Mouse (Mus musculus) C2C12 (cell line): ENCODE data around the gene Luc7l2. TPM values are rescaled to one million over a fixed set of nuclear protein-coding genes. Genes with fewer than 3 reads are reported as not detected.

Experiments used
- H3K27me3 ChIP-seq: one replicate; pipeline ENCODE4 v1.6.1; 2011; ENCODE audit not compliant: control insufficient read depth, insufficient read depth, insufficient read length
- H3K36me3 ChIP-seq: one replicate; pipeline ENCODE4 v1.6.1; 2011; ENCODE audit not compliant: control insufficient read depth, insufficient read depth
- H3K4me3 ChIP-seq: one replicate; pipeline ENCODE4 v1.5.1; 2011; ENCODE audit warnings: mild to moderate bottlenecking, control low read depth; ENCODE audit not compliant: poor library complexity, insufficient read depth, severe bottlenecking
- H3K79me2 ChIP-seq: one replicate; pipeline ENCODE4 v1.6.1; 2011; ENCODE audit not compliant: control insufficient read depth, insufficient read depth
- H3K79me3 ChIP-seq: one replicate; pipeline ENCODE4 v1.6.1; 2011; ENCODE audit warnings: low read depth, control low read depth
- H3ac ChIP-seq: one replicate; pipeline ENCODE3; 2011; ENCODE audit warnings: low read depth; ENCODE audit not compliant: control insufficient read depth, insufficient read length
- CEBPB ChIP-seq: IDR thresholded peaks from one replicate; pipeline ENCODE4 v1.6.1; 2011; ENCODE audit warnings: low read depth, mild to moderate bottlenecking, control low read depth, moderate library complexity
- CTCF ChIP-seq: IDR thresholded peaks from one replicate; pipeline ENCODE4 v1.5.1; 2011; ENCODE audit not compliant: control insufficient read depth, insufficient read depth, insufficient read length
- FOSL1 ChIP-seq: IDR thresholded peaks from one replicate; pipeline ENCODE4 v1.8.0; 2011; ENCODE audit warnings: mild to moderate bottlenecking, low read length; ENCODE audit not compliant: poor library complexity, insufficient read depth, severe bottlenecking
- MAX ChIP-seq: IDR thresholded peaks from one replicate; pipeline ENCODE4 v1.6.1; 2011; ENCODE audit warnings: mild to moderate bottlenecking, control low read depth
- MYOD1 ChIP-seq: IDR thresholded peaks from one replicate; pipeline ENCODE4 v1.6.1; 2011; ENCODE audit warnings: low read depth; ENCODE audit not compliant: control insufficient read depth, insufficient read length
- MYOG ChIP-seq: IDR thresholded peaks from one replicate; pipeline ENCODE4 v1.6.1; 2011; ENCODE audit not compliant: control insufficient read depth, insufficient read length; ENCODE audit errors: extremely low read depth
- USF1 ChIP-seq: IDR thresholded peaks from one replicate; pipeline ENCODE4 v1.6.1; 2011; ENCODE audit warnings: low read depth, mild to moderate bottlenecking, control low read depth, moderate library complexity
- polyA plus RNA-seq: library from polyadenylated mRNA; unstranded; fragments of >200 nt; fragmentation: generic; extraction: Trizol; gene quantifications from one replicate; pipeline ENCODE4 v1.2.1, GENCODE M21; 2012; ENCODE audit warnings: missing spikeins

Luc7l2 gene
- polyA plus RNA-seq, 1 experiment, result 30.5 TPM

DNA sequence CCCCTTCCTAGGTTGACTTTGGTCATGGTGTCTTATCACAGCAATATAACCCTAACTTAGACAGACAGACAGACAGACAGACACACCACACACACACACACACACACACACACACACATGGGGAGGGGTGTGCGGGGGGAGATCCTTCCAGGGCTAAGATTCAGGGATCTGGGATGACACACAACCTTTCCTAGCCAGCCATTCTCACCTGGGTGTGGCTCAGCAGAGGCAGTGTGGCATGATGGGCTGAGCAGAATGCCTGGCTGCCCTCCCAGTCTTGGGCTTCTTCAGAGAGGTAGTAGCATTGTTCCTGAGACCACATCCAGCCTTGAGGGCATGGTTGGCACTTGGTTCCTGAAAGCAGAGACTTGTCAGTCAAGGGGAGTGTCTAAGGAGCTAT is 78.4 kb downstream of the Luc7l2 start:
- Histone ChIP-seq H3ac (no peak overlapping the region), H3K4me3 (no peak overlapping the region), H3K79me2 (no peaks in the 10 kb centered on the region), H3K27me3 (no peaks in the 10 kb centered on the region), H3K79me3 (no peaks in the 10 kb centered on the region), H3K36me3 (peaks cover 8% of the 10 kb centered on the region)
- TF ChIP-seq FOSL1 (no peak), MAX (no peak), CTCF (no peak), MYOG (no peak), CEBPB (no peak), MYOD1 (no peak), USF1 (no peak)

GRCm38 (mm10) chr6:38632826-38633225 is 81.7 kb downstream of the Luc7l2 start:
- H3K27me3 ChIP-seq, result no peaks in the 10 kb centered on the region
- no peak for TF ChIP-seq MYOG
- no peak for TF ChIP-seq USF1
- no peak for TF ChIP-seq CTCF
- TF ChIP-seq FOSL1, result no peak
- TF ChIP-seq MAX, result no peak
- TF ChIP-seq MYOD1, result no peak
- no peak for TF ChIP-seq CEBPB
- peaks cover 4% of the 10 kb centered on the region for H3K36me3 ChIP-seq
- H3K79me3 ChIP-seq, result no peaks in the 10 kb centered on the region
- H3K4me3 ChIP-seq, result no peak overlapping the region
- no peaks in the 10 kb centered on the region for H3K79me2 ChIP-seq
- no peak overlapping the region for H3ac ChIP-seq

GRCm38 (mm10) chr6:38634461-38634860 is 83.3 kb downstream of the Luc7l2 start:
- TF ChIP-seq MYOG, result no peak
- no peak for TF ChIP-seq CTCF
- TF ChIP-seq MYOD1, result no peak
- TF ChIP-seq USF1, result no peak
- no peak for TF ChIP-seq FOSL1
- no peak for TF ChIP-seq MAX
- no peak for TF ChIP-seq CEBPB
- Histone ChIP-seq H3K79me2 (no peaks in the 10 kb centered on the region), H3K79me3 (no peaks in the 10 kb centered on the region), H3ac (no peak overlapping the region), H3K36me3 (no peaks in the 10 kb centered on the region), H3K27me3 (no peaks in the 10 kb centered on the region), H3K4me3 (no peak overlapping the region)

- H3K4me3 ChIP-seq, result peak overlapping the region; percentile 34
- TF ChIP-seq USF1 (peak; percentile 58), CTCF (no peak)
- H3K79me2 ChIP-seq, result no peaks in the 10 kb centered on the region
- H3K36me3 ChIP-seq, result no peaks in the 10 kb centered on the region
- peak overlapping the region; percentile 85 for H3ac ChIP-seq
- no peaks in the 10 kb centered on the region for H3K27me3 ChIP-seq
- no peaks in the 10 kb centered on the region for H3K79me3 ChIP-seq
Observed at GRCm38 (mm10) chr6:38635941-38636851, 85.1 kb downstream of the Luc7l2 start.

DNA sequence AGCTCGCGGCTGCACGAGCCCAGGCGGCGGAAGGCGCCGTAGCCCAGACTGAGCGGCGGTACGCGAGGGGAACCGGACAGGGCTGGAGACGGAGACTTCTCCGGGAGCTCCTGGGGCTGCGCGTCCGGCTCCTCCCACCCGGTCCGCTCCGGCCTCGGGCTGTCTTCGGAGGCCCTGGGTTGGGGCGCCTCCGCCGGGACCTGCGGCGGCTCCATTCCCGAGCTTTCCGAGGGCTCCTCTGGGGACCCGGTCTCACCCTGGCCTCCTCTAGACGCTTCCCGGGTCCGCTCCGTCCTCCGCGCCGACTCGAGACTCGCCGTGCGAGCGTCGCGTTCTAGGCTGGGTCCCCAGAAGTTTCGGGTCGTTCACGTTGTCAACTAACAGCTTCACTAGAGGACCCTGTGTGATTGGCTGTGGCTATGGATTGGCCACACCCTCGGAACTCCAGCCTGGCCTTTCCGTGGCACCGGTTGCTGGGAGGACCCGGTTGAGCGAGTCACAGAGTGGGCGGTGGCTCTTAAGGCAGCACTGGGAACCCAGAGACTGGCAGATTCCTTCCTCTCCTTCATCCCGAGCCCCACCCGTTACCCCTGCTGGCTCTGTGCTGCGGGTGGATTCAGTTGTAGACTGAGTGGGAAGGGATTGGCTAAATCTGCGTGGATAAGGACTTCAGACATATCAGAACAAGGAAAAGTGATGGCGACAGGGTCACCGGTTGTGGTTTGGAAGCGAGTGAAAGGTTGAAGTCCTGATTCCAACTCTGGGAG is 85.9 kb downstream of the Luc7l2 start, which contains the start of gene Klrg2:
Klrg2 (minus strand) TSS at position 391 of the 767 bp plus-strand sequence.
- Histone ChIP-seq H3K36me3 (no peaks in the 10 kb centered on the region), H3K79me2 (no peaks in the 10 kb centered on the region), H3K79me3 (no peaks in the 10 kb centered on the region), H3ac (peak within 1 kb of the TSS; percentile 85), H3K4me3 (peak within 1 kb of the TSS; percentile 34), H3K27me3 (no peaks in the 10 kb centered on the region)
- TF ChIP-seq MYOD1 (no peak), CEBPB (no peak), USF1 (no peak), FOSL1 (no peak), MAX (no peak), CTCF (no peak), MYOG (no peak)

DNA sequence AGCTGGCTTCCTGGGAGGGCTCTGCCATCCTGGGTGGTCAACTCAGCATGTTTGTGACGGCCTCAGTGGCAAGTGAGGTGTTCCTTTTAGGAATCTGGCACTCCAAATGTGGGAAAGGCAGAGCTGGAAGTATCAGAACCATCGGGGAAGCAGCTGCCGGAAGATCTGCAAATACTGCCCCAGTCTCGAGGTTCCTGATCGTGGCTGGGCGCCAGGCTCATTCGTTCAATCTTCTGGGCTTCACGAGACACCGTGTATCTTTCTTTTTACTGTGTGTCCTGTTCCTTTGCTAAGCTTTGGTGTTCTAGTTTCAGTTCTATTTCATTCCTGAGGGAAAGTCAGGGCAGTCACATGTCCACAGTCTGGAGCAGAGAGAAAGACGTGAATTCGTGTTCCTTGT is 89.3 kb downstream of the Luc7l2 start:
- H3K36me3 ChIP-seq, result no peaks in the 10 kb centered on the region
- no peak overlapping the region for H3ac ChIP-seq
- H3K79me2 ChIP-seq, result no peaks in the 10 kb centered on the region
- no peak overlapping the region for H3K4me3 ChIP-seq
- H3K27me3 ChIP-seq, result no peaks in the 10 kb centered on the region
- H3K79me3 ChIP-seq, result no peaks in the 10 kb centered on the region
- TF ChIP-seq CEBPB (no peak), CTCF (no peak), MAX (no peak), USF1 (no peak), FOSL1 (no peak), MYOD1 (no peak), MYOG (no peak)
